8 mouse cellular contexts compared by ENCODE assay signal in genomic region chr16:42745943-42746675, GRCm38 (mm10).
DNase-seq lines count a peak whose midpoint lies in the region; ATAC-seq lines count a peak whose summit lies in the region.

No protein-coding gene starts in this region.

- no peak overlapping the region for H3K9ac ChIP-seq in kidney, embryonic 16.5 days (replicated peaks; ENCODE audit: low read length)

- no peak overlapping the region for H3K4me2 ChIP-seq in kidney, embryonic 16.5 days (replicated peaks; ENCODE audit: low read depth, low read length)

- WGBS in kidney, embryonic 16.5 days = 46% methylated on average over 11 of the region's 11 CpGs

- no peaks in the 10 kb centered on the region for H3K9me3 ChIP-seq in kidney, embryonic 16.5 days (ENCODE audit: low read length)

- no peak overlapping the region for H3K27ac ChIP-seq in kidney, embryonic 16.5 days (ENCODE audit: low read length)

- no peaks in the 10 kb centered on the region for H3K36me3 ChIP-seq in kidney, embryonic 16.5 days (ENCODE audit: insufficient read depth, low read length)

- H3K4me3 ChIP-seq in kidney, embryonic 16.5 days (ENCODE audit: low read length) = no peak overlapping the region

- peak; percentile 22 to 34 for DNase-seq in layer of hippocampus, adult 18-20 months (ENCODE audit: low spot score in 2 of 2)
- DNase-seq in layer of hippocampus, adult 9-10 months (ENCODE audit: low spot score) = no peak
- DNase-seq in adrenal gland, postnatal 25 days = peak; percentile 2
- DNase-seq in mesoderm, embryonic 11.5 days (ENCODE audit: low read depth, low spot score) = peak; percentile 21
- no peak for DNase-seq in B cell, adult 2 months

- peak; percentile 56 for ATAC-seq in frontal cortex, adult (ENCODE audit: low TSS enrichment)
- ATAC-seq in megakaryocyte-erythroid progenitor cell, adult 5-6 weeks (replicated peaks; ENCODE audit: low FRiP score, low TSS enrichment, poor library complexity, severe bottlenecking) = no peak
- ATAC-seq in kidney, embryonic 16.5 days (ENCODE audit: low FRiP score, low TSS enrichment) = no peak

- no peaks in the 10 kb centered on the region for H3K27me3 ChIP-seq in kidney, embryonic 16.5 days (ENCODE audit: insufficient read depth, low read length)

- no peaks in the 10 kb centered on the region for H3K4me1 ChIP-seq in kidney, embryonic 16.5 days (ENCODE audit: insufficient read depth, low read length)

Comparison
In these comparisons a context has a peak if more than half of its experiments do, and no peak if none do; other contexts are left out.
1. DNase-seq: peak in layer of hippocampus, adult 18-20 months (2 of 2), adrenal gland, postnatal 25 days (single experiment) and mesoderm, embryonic 11.5 days (single experiment); none in layer of hippocampus, adult 9-10 months (single experiment) and B cell, adult 2 months (0 of 2).